Mouse (Mus musculus): ENCODE measurements around the gene Galnt10. TPM values are rescaled to one million over a fixed set of nuclear protein-coding genes. Genes with fewer than 3 reads are reported as not detected.

Galnt10 gene
- total and polyA plus RNA-seq, 3 experiments = 0.07 to 0.85 TPM; not detected in 1

DNA sequence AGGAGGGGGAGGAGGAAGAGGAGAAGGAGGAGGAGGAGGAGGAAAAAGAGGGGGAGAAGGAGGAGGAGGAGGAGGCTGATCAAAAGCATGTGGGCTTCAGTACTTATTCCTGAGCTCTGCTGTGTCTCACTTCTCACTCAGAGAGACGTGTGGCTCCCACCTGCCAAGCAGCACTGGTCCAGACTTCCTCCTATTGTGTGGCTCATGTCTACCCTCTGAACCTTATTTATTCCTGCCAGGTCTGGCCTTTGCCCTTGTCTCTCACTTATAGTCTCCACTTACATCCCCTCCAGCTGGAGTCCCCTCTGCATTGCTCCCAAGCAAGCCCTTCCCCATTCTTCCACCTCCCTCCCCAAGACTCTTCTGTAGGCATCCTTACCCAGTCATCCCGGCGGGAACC is 72.2 kb downstream of the Galnt10 start:
- no peaks in the 10 kb centered on the region for H3K4me1 ChIP-seq (ENCODE audit: control insufficient read depth in 1 of 2, insufficient read depth in 2 of 2)
- DNase-seq (ENCODE audit: extremely low read depth) = no peak
- no peak overlapping the region for H3K9ac ChIP-seq (ENCODE audit: insufficient read depth, low read depth)
- TF ChIP-seq HCFC1 (IDR thresholded peaks at IDR 0.05; ENCODE audit: low read depth, low read length) (no peak), EP300 (IDR thresholded peaks at IDR 0.05; ENCODE audit: low read length) (no peak), MAX (IDR thresholded peaks at IDR 0.05; ENCODE audit: low read length) (no peak), NRF1 (IDR thresholded peaks at IDR 0.05; ENCODE audit: low read depth, low read length) (no peak), TBP (conservative IDR thresholded peaks at IDR 0.05; ENCODE audit: low read depth, low read length) (no peak)
- in situ Hi-C loops (cut with MboI; ENCODE audit: low pct_ligation_motif_present, low pct_unique_long_range_greater_than_20kb, low sequenced_read_pairs) = no loop called here
- no peaks in the 10 kb centered on the region for H3K36me3 ChIP-seq (replicated peaks in 1 of 2; ENCODE audit: control insufficient read depth in 1 of 2, insufficient read depth in 1 of 2, low read length in 1 of 2)
- peaks cover 90% of the 10 kb centered on the region for H3K27me3 ChIP-seq (replicated peaks)
- H3K4me2 ChIP-seq (ENCODE audit: insufficient read depth, low read depth, poor library complexity, severe bottlenecking) = no peak overlapping the region
- no peak overlapping the region for H3K4me3 ChIP-seq (replicated peaks in 1 of 3; ENCODE audit: low read depth in 2 of 3, low read length in 2 of 3, poor library complexity in 1 of 3)
- H3K9me3 ChIP-seq (replicated peaks; ENCODE audit: low read length) = peaks cover 4% of the 10 kb centered on the region
- H3K27ac ChIP-seq (ENCODE audit: insufficient read depth, low read depth) = no peak overlapping the region
- no peaks in the 10 kb centered on the region for H3K79me2 ChIP-seq (replicated peaks; ENCODE audit: control insufficient read depth, extremely low read depth, insufficient read depth, poor library complexity, severe bottlenecking)
- dilution Hi-C loops (cut with MboI; ENCODE audit: extremely low pct_ligation_motif_present, extremely low pct_unique_long_range_greater_than_20kb, low sequenced_read_pairs) = no loop called here

- Histone ChIP-seq H3K36me3 (replicated peaks in 1 of 2; ENCODE audit: control insufficient read depth in 1 of 2, insufficient read depth in 1 of 2, low read length in 1 of 2) (no peaks in the 10 kb centered on the region), H3K9ac (ENCODE audit: insufficient read depth, low read depth) (no peak overlapping the region), H3K27me3 (replicated peaks) (peaks cover 89% of the 10 kb centered on the region), H3K4me2 (ENCODE audit: insufficient read depth, low read depth, poor library complexity, severe bottlenecking) (no peak overlapping the region), H3K79me2 (replicated peaks; ENCODE audit: control insufficient read depth, extremely low read depth, insufficient read depth, poor library complexity, severe bottlenecking) (no peaks in the 10 kb centered on the region), H3K27ac (ENCODE audit: insufficient read depth, low read depth) (no peak overlapping the region), H3K9me3 (replicated peaks; ENCODE audit: low read length) (peaks cover 4% of the 10 kb centered on the region), H3K4me1 (ENCODE audit: control insufficient read depth in 1 of 2, insufficient read depth in 2 of 2) (no peaks in the 10 kb centered on the region), H3K4me3 (replicated peaks in 1 of 3; ENCODE audit: low read depth in 2 of 3, low read length in 2 of 3, poor library complexity in 1 of 3) (no peak overlapping the region)
- no peak for TF ChIP-seq ZKSCAN1 (IDR thresholded peaks at IDR 0.05; ENCODE audit: borderline replicate concordance, low read depth, low read length)
- TF ChIP-seq KAT2A (IDR thresholded peaks at IDR 0.05; ENCODE audit: insufficient replicate concordance, low read length) = no peak
- TF ChIP-seq ZMIZ1 (IDR thresholded peaks at IDR 0.05; ENCODE audit: low read depth, low read length) = no peak
- no peak for TF ChIP-seq IRF4 (IDR thresholded peaks at IDR 0.05; ENCODE audit: low read depth, low read length)
- TF ChIP-seq POLR2AphosphoS2 (IDR thresholded peaks at IDR 0.05; ENCODE audit: low read depth, low read length) = no peak
- TF ChIP-seq MAX (IDR thresholded peaks at IDR 0.05; ENCODE audit: low read length) = no peak
- TF ChIP-seq USF1 (IDR thresholded peaks at IDR 0.05; ENCODE audit: low read depth, low read length) = no peak
- no peak for TF ChIP-seq CTCF (conservative IDR thresholded peaks at IDR 0.05 in 1 of 2, IDR thresholded peaks at IDR 0.05 in 1 of 2; ENCODE audit: low read depth in 2 of 2, low read length in 2 of 2)
- dilution Hi-C loops (cut with MboI; ENCODE audit: extremely low pct_ligation_motif_present, extremely low pct_unique_long_range_greater_than_20kb, low sequenced_read_pairs) = no loop called here
- in situ Hi-C loops (cut with MboI; ENCODE audit: low pct_ligation_motif_present, low pct_unique_long_range_greater_than_20kb, low sequenced_read_pairs) = no loop called here
- DNase-seq (ENCODE audit: extremely low read depth) = no peak
Observed at GRCm38 (mm10) chr11:57718081-57718480, 72.8 kb downstream of the Galnt10 start.

GRCm38 (mm10) chr11:57719631-57720030 is 74.4 kb downstream of the Galnt10 start:
- Histone ChIP-seq H3K36me3 (replicated peaks in 1 of 2; ENCODE audit: control insufficient read depth in 1 of 2, insufficient read depth in 1 of 2, low read length in 1 of 2) (no peaks in the 10 kb centered on the region), H3K27me3 (replicated peaks) (peaks cover 84% of the 10 kb centered on the region), H3K79me2 (replicated peaks; ENCODE audit: control insufficient read depth, extremely low read depth, insufficient read depth, poor library complexity, severe bottlenecking) (no peaks in the 10 kb centered on the region), H3K4me1 (ENCODE audit: control insufficient read depth in 1 of 2, insufficient read depth in 2 of 2) (no peaks in the 10 kb centered on the region), H3K4me3 (replicated peaks in 1 of 3; ENCODE audit: low read depth in 2 of 3, low read length in 2 of 3, poor library complexity in 1 of 3) (no peak overlapping the region), H3K9ac (ENCODE audit: insufficient read depth, low read depth) (no peak overlapping the region), H3K4me2 (ENCODE audit: insufficient read depth, low read depth, poor library complexity, severe bottlenecking) (no peak overlapping the region), H3K27ac (ENCODE audit: insufficient read depth, low read depth) (no peak overlapping the region), H3K9me3 (replicated peaks; ENCODE audit: low read length) (peaks cover 8% of the 10 kb centered on the region)
- no peak for TF ChIP-seq TCF12 (IDR thresholded peaks at IDR 0.05; ENCODE audit: low read depth, low read length)
- TF ChIP-seq JUND (conservative IDR thresholded peaks at IDR 0.05; ENCODE audit: low read depth, low read length) = no peak
- no peak for TF ChIP-seq MAX (IDR thresholded peaks at IDR 0.05; ENCODE audit: low read length)
- no peak for TF ChIP-seq SMC3 (IDR thresholded peaks at IDR 0.05; ENCODE audit: low read depth, low read length)
- TF ChIP-seq ZKSCAN1 (IDR thresholded peaks at IDR 0.05; ENCODE audit: borderline replicate concordance, low read depth, low read length) = no peak
- no peak for TF ChIP-seq NRF1 (IDR thresholded peaks at IDR 0.05; ENCODE audit: low read depth, low read length)
- TF ChIP-seq GABPA (IDR thresholded peaks at IDR 0.05; ENCODE audit: insufficient replicate concordance, low read depth, low read length) = no peak
- no peak for TF ChIP-seq POLR2AphosphoS2 (IDR thresholded peaks at IDR 0.05; ENCODE audit: low read depth, low read length)
- TF ChIP-seq MAZ (IDR thresholded peaks at IDR 0.05; ENCODE audit: low read depth, low read length) = no peak
- TF ChIP-seq HCFC1 (IDR thresholded peaks at IDR 0.05; ENCODE audit: low read depth, low read length) = no peak
- TF ChIP-seq USF1 (IDR thresholded peaks at IDR 0.05; ENCODE audit: low read depth, low read length) = no peak
- no peak for TF ChIP-seq JUN (IDR thresholded peaks at IDR 0.05; ENCODE audit: insufficient read depth, low read depth, low read length)
- TF ChIP-seq ETS1 (conservative IDR thresholded peaks at IDR 0.05; ENCODE audit: low read depth, low read length) = no peak
- no peak for TF ChIP-seq E2F4 (IDR thresholded peaks at IDR 0.05; ENCODE audit: insufficient replicate concordance, low read depth, low read length)
- TF ChIP-seq CTCF (conservative IDR thresholded peaks at IDR 0.05 in 1 of 2, IDR thresholded peaks at IDR 0.05 in 1 of 2; ENCODE audit: low read depth in 2 of 2, low read length in 2 of 2) = no peak
- DNase-seq (ENCODE audit: extremely low read depth) = no peak
- in situ Hi-C loops (cut with MboI; ENCODE audit: low pct_ligation_motif_present, low pct_unique_long_range_greater_than_20kb, low sequenced_read_pairs) (no loop called here), dilution Hi-C loops (cut with MboI; ENCODE audit: extremely low pct_ligation_motif_present, extremely low pct_unique_long_range_greater_than_20kb, low sequenced_read_pairs) (no loop called here)
